Mouse (Mus musculus) MEL (cell line): Measurements from ENCODE around the gene Ehf. TPM values are rescaled to one million over a fixed set of nuclear protein-coding genes. Genes with fewer than 3 reads are reported as not detected.

Experiments used
- DNase-seq: peaks from one replicate; pipeline ENCODE4 v3.0.0; 2011; ENCODE audit warnings: low read depth, low spot score
- H3K27ac ChIP-seq: 2 replicates; pipeline ENCODE4 v1.5.1; 2012; ENCODE audit warnings: low read depth, mild to moderate bottlenecking, control low read depth, low read length, moderate library complexity; ENCODE audit not compliant: control insufficient read depth
- H3K27me3 ChIP-seq, 2 experiments: fragments of 150-350 bp in 1 of 2; sonication (generic) in 1 of 2; 2 replicates each; pipeline ENCODE4 v1.6.1; 2012; ENCODE audit warnings: low read length in 2 of 2, mild to moderate bottlenecking in 2 of 2, improper control_type of control experiment in 1 of 2, moderate library complexity in 1 of 2; ENCODE audit not compliant: insufficient read depth in 2 of 2, control insufficient read depth in 1 of 2
- H3K36me3 ChIP-seq, 2 experiments: 2 replicates each; pipeline ENCODE4 v1.6.1; 2012 to 2014; ENCODE audit warnings: low read length in 2 of 2, improper control_type of control experiment in 1 of 2, inconsistent platforms in 1 of 2, mild to moderate bottlenecking in 1 of 2; ENCODE audit not compliant: insufficient read depth in 2 of 2, control insufficient read depth in 1 of 2
- H3K4me1 ChIP-seq, 2 experiments: fragments of 150-350 bp in 1 of 2; sonication (generic) in 1 of 2; 2 replicates each; pipeline ENCODE4 v1.6.1; 2012; ENCODE audit warnings: low read length in 2 of 2, improper control_type of control experiment in 1 of 2, mild to moderate bottlenecking in 1 of 2; ENCODE audit not compliant: insufficient read depth in 2 of 2, control insufficient read depth in 1 of 2
- H3K4me3 ChIP-seq, 2 experiments: fragments of 150-350 bp in 1 of 2; sonication (generic) in 1 of 2; 2 replicates each; pipeline ENCODE4 v1.5.1; 2012; ENCODE audit warnings: low read depth in 2 of 2, low read length in 2 of 2, mild to moderate bottlenecking in 2 of 2, moderate library complexity in 2 of 2, control low read depth in 1 of 2, improper control_type of control experiment in 1 of 2; ENCODE audit not compliant: control insufficient read depth in 1 of 2, insufficient read depth in 1 of 2
- H3K79me2 ChIP-seq: 2 replicates; pipeline ENCODE4 v1.6.1; 2012; ENCODE audit warnings: mild to moderate bottlenecking, low read length, moderate library complexity; ENCODE audit not compliant: control insufficient read depth, poor library complexity, insufficient read depth
- H3K9ac ChIP-seq: 2 replicates; pipeline ENCODE4 v1.6.1; 2012; ENCODE audit warnings: low read depth, mild to moderate bottlenecking, control low read depth, low read length, moderate library complexity; ENCODE audit not compliant: control insufficient read depth, poor library complexity, severe bottlenecking
- H3K9me3 ChIP-seq: fragments of 150-350 bp; sonication (generic); replicated peaks from 2 replicates; pipeline ENCODE4 v1.6.1; 2012; ENCODE audit warnings: mild to moderate bottlenecking, low read length, improper control_type of control experiment, moderate library complexity; ENCODE audit not compliant: insufficient read depth
- BHLHE40 ChIP-seq: IDR thresholded peaks from 2 replicates; pipeline ENCODE4 v1.6.1; 2012; ENCODE audit warnings: low read depth, mild to moderate bottlenecking, inconsistent platforms, low read length, improper control_type of control experiment, borderline replicate concordance
- EP300 ChIP-seq, 2 experiments: IDR thresholded peaks; 2 replicates each; pipeline ENCODE4 v1.6.1; 2011; ENCODE audit warnings: improper control_type of control experiment in 2 of 2, low read length in 2 of 2, low read depth in 1 of 2, mild to moderate bottlenecking in 1 of 2
- GABPA ChIP-seq: IDR thresholded peaks from 2 replicates; pipeline ENCODE4 v1.6.1; 2012; ENCODE audit warnings: low read depth, mild to moderate bottlenecking, inconsistent platforms, low read length, improper control_type of control experiment, moderate library complexity
- GATA1 ChIP-seq: IDR thresholded peaks from 2 replicates; pipeline ENCODE4 v1.6.1; 2011; ENCODE audit warnings: low read depth, low read length, improper control_type of control experiment
- JUND ChIP-seq: IDR thresholded peaks from 2 replicates; pipeline ENCODE4 v1.6.1; 2011; ENCODE audit warnings: low read depth, mild to moderate bottlenecking, improper control_type of control experiment, low read length
- KAT2A ChIP-seq: conservative IDR thresholded peaks from 2 replicates; pipeline ENCODE4 v1.6.1; 2012; ENCODE audit warnings: low read depth, low read length, improper control_type of control experiment, inconsistent platforms
- MAX ChIP-seq: IDR thresholded peaks from 2 replicates; pipeline ENCODE4 v1.6.1; 2011; ENCODE audit warnings: low read length, improper control_type of control experiment
- MAZ ChIP-seq: IDR thresholded peaks from 2 replicates; pipeline ENCODE4 v1.6.1; 2012; ENCODE audit warnings: low read depth, mild to moderate bottlenecking, inconsistent platforms, low read length, improper control_type of control experiment
- MEF2A ChIP-seq: IDR thresholded peaks from 2 replicates; pipeline ENCODE4 v1.6.1; 2014; ENCODE audit warnings: low read depth, mild to moderate bottlenecking, inconsistent platforms, low read length, improper control_type of control experiment; ENCODE audit not compliant: poor library complexity, insufficient replicate concordance, severe bottlenecking; ENCODE audit errors: extremely low read depth
- MYC ChIP-seq: IDR thresholded peaks from 2 replicates; pipeline ENCODE4 v1.6.1; 2011; ENCODE audit warnings: low read depth, mild to moderate bottlenecking, low read length, improper control_type of control experiment, moderate library complexity
- NRF1 ChIP-seq: IDR thresholded peaks from 2 replicates; pipeline ENCODE4 v1.6.1; 2014; ENCODE audit warnings: low read depth, mild to moderate bottlenecking, inconsistent platforms, low read length, improper control_type of control experiment, moderate library complexity; ENCODE audit not compliant: poor library complexity, insufficient read depth, severe bottlenecking
- POLR2A ChIP-seq, 2 experiments: IDR thresholded peaks; 2 replicates each; pipeline ENCODE4 v1.6.1; 2011 to 2012; ENCODE audit warnings: low read length in 2 of 2, mild to moderate bottlenecking in 2 of 2, control low read depth in 1 of 2, improper control_type of control experiment in 1 of 2, low read depth in 1 of 2, moderate library complexity in 1 of 2; ENCODE audit not compliant: control insufficient read depth in 1 of 2, insufficient read depth in 1 of 2, poor library complexity in 1 of 2
- RAD21 ChIP-seq: IDR thresholded peaks from 2 replicates; pipeline ENCODE4 v1.6.1; 2011; ENCODE audit warnings: mild to moderate bottlenecking, low read depth, low read length, improper control_type of control experiment
- RCOR1 ChIP-seq: IDR thresholded peaks from 2 replicates; pipeline ENCODE4 v1.6.1; 2012; ENCODE audit warnings: low read depth, mild to moderate bottlenecking, inconsistent platforms, low read length, improper control_type of control experiment
- SIN3A ChIP-seq: IDR thresholded peaks from 2 replicates; pipeline ENCODE4 v1.6.1; 2012; ENCODE audit warnings: low read length, improper control_type of control experiment, inconsistent platforms
- TBP ChIP-seq: IDR thresholded peaks from 2 replicates; pipeline ENCODE4 v1.8.0; 2011; ENCODE audit warnings: low read depth, low read length, improper control_type of control experiment
- TCF12 ChIP-seq: IDR thresholded peaks from 2 replicates; pipeline ENCODE4 v1.6.1; 2014; ENCODE audit warnings: low read depth, mild to moderate bottlenecking, inconsistent platforms, low read length, improper control_type of control experiment, moderate library complexity
- UBTF ChIP-seq: IDR thresholded peaks from 2 replicates; pipeline ENCODE4 v1.6.1; 2012; ENCODE audit warnings: low read depth, mild to moderate bottlenecking, inconsistent platforms, low read length, improper control_type of control experiment, moderate library complexity, borderline replicate concordance; ENCODE audit not compliant: insufficient read depth
- USF1 ChIP-seq: IDR thresholded peaks from 2 replicates; pipeline ENCODE4 v1.6.1; 2014; ENCODE audit warnings: low read depth, mild to moderate bottlenecking, inconsistent platforms, low read length, improper control_type of control experiment, moderate library complexity
- USF2 ChIP-seq, 2 experiments: IDR thresholded peaks; 2 replicates each; pipeline ENCODE4 v1.6.1; 2011 to 2012; ENCODE audit warnings: improper control_type of control experiment in 2 of 2, low read length in 2 of 2, borderline replicate concordance in 1 of 2, inconsistent platforms in 1 of 2, low read depth in 1 of 2, mild to moderate bottlenecking in 1 of 2; ENCODE audit not compliant: insufficient read depth in 1 of 2
- ZKSCAN1 ChIP-seq: IDR thresholded peaks from 2 replicates; pipeline ENCODE4 v1.6.1; 2012; ENCODE audit warnings: low read depth, mild to moderate bottlenecking, inconsistent platforms, low read length, improper control_type of control experiment, moderate library complexity
- polyA plus RNA-seq, 2 experiments: library from polyadenylated mRNA; stranded (reverse) in 1 of 2; unstranded in 1 of 2; fragments of >175 nt in 1 of 2; fragments of >200 nt in 1 of 2; gene quantifications; 2 replicates each; pipeline versions ENCODE4 v1.2.1 to v1.2.4; 2012; ENCODE audit warnings: low replicate concordance in 2 of 2, low read depth in 1 of 2; ENCODE audit not compliant: insufficient read length in 2 of 2, insufficient read depth in 1 of 2, missing spikeins in 1 of 2
- total RNA-seq: library from RNA; depleted of rRNA; stranded (reverse); fragments of 300-350 nt; gene quantifications from 2 replicates; pipeline ENCODE4 v1.2.3, GENCODE M21; 2012

Gene Ehf
- total and polyA plus RNA-seq, 3 experiments = not detected

DNA sequence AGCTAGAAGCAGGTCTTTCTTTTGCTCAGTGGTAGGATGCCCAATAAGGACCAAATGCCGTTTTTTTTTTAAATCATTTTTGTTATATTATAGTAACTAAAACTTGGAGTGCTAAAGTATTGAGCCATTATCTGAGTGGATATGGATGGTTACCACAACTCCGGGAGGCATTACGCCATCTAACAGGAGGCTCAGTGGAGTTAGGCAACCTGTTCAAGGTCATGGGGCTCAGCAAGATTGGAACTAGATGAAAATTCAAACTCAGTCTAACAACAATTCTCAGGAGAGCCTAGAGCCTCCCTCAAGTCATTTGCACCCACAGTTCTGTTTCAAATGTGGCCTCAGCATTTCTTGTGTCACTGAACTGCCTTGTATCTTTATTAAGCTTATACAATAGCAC lies 12.9 kb downstream of the Ehf start:
- no peaks in the 10 kb centered on the region for H3K9me3 ChIP-seq
- H3K27me3 ChIP-seq = peaks cover 9 to 14% of the 10 kb centered on the region in 2 experiments
- no peak overlapping the region for H3K9ac ChIP-seq
- no peaks in the 10 kb centered on the region for H3K4me1 ChIP-seq
- no peak for DNase-seq
- H3K79me2 ChIP-seq = no peaks in the 10 kb centered on the region
- no peak overlapping the region for H3K27ac ChIP-seq
- no peak overlapping the region for H3K4me3 ChIP-seq
- no peak for TF ChIP-seq KAT2A
- no peak for TF ChIP-seq RCOR1
- no peak for TF ChIP-seq TBP
- TF ChIP-seq MEF2A = no peak
- no peak for TF ChIP-seq BHLHE40
- TF ChIP-seq RAD21 = no peak
- TF ChIP-seq EP300 (IDR thresholded peaks at IDR 0.05; ENCODE audit: low read depth in 1 of 2, low read length in 2 of 2) = no peak
- TF ChIP-seq ZKSCAN1 = no peak
- TF ChIP-seq MAX = no peak
- TF ChIP-seq USF1 = no peak
- H3K36me3 ChIP-seq = no peaks in the 10 kb centered on the region

DNA sequence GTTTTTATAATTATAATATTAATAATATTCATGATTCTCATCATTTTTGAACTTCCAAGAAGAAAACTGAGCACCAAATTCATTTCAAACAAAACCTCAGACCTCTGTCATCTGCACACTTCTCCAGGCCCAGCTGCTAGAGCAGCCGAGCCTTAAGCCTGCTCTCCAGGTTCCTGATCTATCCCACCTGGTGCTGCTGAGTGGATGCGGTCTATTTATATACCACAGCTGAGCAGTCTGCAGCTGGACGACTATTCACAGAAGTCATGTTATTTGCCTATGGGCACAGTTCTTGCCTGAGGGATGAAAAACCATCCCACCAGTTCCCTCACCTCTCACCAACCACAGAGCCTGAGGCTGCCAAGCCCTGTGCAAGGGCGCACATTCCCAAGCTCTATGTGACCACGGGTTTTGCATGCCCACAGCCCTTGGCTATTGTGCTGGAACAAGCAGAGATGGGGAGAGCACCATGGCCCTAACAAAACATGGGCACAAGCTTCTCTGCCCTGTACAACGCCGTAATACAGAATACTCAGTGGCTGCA lies 13.6 kb downstream of the Ehf start:
- Histone ChIP-seq H3K36me3 (no peaks in the 10 kb centered on the region), H3K4me1 (no peaks in the 10 kb centered on the region), H3K27me3 (peaks cover 9 to 12% of the 10 kb centered on the region in 2 experiments), H3K9me3 (no peaks in the 10 kb centered on the region), H3K9ac (no peak overlapping the region), H3K4me3 (no peak overlapping the region), H3K27ac (no peak overlapping the region)
- no peak for DNase-seq
- no peak for TF ChIP-seq POLR2A (IDR thresholded peaks at IDR 0.05; ENCODE audit: control insufficient read depth in 1 of 2, insufficient read depth in 1 of 2, low read depth in 1 of 2, low read length in 2 of 2, poor library complexity in 1 of 2)
- TF ChIP-seq GABPA = no peak
- no peak for TF ChIP-seq NRF1
- TF ChIP-seq TCF12 = no peak
- TF ChIP-seq MEF2A = no peak
- TF ChIP-seq, all 39 proteins: peak for 0
- H3K79me2 ChIP-seq = no peaks in the 10 kb centered on the region

DNA sequence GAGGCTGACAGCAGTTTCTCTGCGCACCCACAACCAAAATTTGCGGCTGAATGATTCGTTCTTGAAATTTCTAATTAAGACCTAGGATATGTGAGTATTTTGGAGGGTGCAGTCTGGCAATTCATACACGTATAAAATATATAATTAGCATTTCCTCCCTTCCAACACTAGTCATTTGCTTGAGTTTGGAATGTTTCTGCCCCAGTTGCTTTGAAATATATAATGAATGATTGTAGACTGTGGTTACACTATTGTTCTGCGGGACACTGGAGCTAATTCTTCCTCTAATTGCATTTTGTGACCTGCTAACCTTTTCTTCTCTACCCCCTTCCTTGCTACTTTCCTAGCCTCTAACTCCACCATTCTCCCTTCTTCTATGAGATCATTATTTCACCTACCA lies 15.4 kb downstream of the Ehf start:
- Histone ChIP-seq H3K36me3 (no peaks in the 10 kb centered on the region), H3K9me3 (no peaks in the 10 kb centered on the region), H3K9ac (no peak overlapping the region), H3K27me3 (peaks cover 11 to 12% of the 10 kb centered on the region in 2 experiments), H3K27ac (no peak overlapping the region), H3K79me2 (no peaks in the 10 kb centered on the region), H3K4me1 (no peaks in the 10 kb centered on the region), H3K4me3 (no peak overlapping the region)
- DNase-seq = no peak
- TF ChIP-seq USF1 (no peak), JUND (no peak), GATA1 (no peak), MAZ (no peak), USF2 (IDR thresholded peaks at IDR 0.05; ENCODE audit: borderline replicate concordance in 1 of 2, insufficient read depth in 1 of 2, low read depth in 1 of 2, low read length in 2 of 2) (no peak), UBTF (no peak), POLR2A (IDR thresholded peaks at IDR 0.05; ENCODE audit: control insufficient read depth in 1 of 2, insufficient read depth in 1 of 2, low read depth in 1 of 2, low read length in 2 of 2, poor library complexity in 1 of 2) (no peak), MYC (no peak), KAT2A (no peak), RAD21 (no peak), SIN3A (no peak)
